8 mouse cellular contexts compared by ENCODE assay signal in genomic region chr10:111506926-111507459, GRCm38 (mm10). TPM values are rescaled to one million over a fixed set of nuclear protein-coding genes. Genes with fewer than 3 reads are reported as not detected.
A peak's percentile ranks its signal among the peaks of the same experiment; 100 is the strongest.
DNase-seq lines count a peak whose midpoint lies in the region; ATAC-seq lines count a peak whose summit lies in the region.

No protein-coding gene starts in this region.

- H3K9ac ChIP-seq in liver, embryonic 15.5 days = peak overlapping the region; percentile 69
- H3K9ac ChIP-seq in neural tube, embryonic 15.5 days (replicated peaks) = peak overlapping the region; percentile 90

- no peaks in the 10 kb centered on the region for H3K36me3 ChIP-seq in embryonic facial prominence, embryonic 10.5 days (replicated peaks)
- no peaks in the 10 kb centered on the region for H3K36me3 ChIP-seq in liver, embryonic 15.5 days (replicated peaks)
- H3K36me3 ChIP-seq in neural tube, embryonic 15.5 days = no peaks in the 10 kb centered on the region

- DNase-seq in kidney, postnatal 10 days = peak; percentile 57
- no peak for DNase-seq in kidney, adult 11 months
- peak; percentile 41 for DNase-seq in ES-CJ7 (ENCODE audit: low read depth, low spot score)
- no peak for DNase-seq in embryonic facial prominence, embryonic 10.5 days (ENCODE audit: low spot score)
- peak; percentile 54 for DNase-seq in heart, postnatal 4 days
- no peak for DNase-seq in ovary, adult 18-20 months (ENCODE audit: low spot score)

- H3K27ac ChIP-seq in embryonic facial prominence, embryonic 10.5 days (replicated peaks) = peak overlapping the region; percentile 96
- peak overlapping the region; percentile 74 for H3K27ac ChIP-seq in liver, embryonic 15.5 days (replicated peaks)
- H3K27ac ChIP-seq in neural tube, embryonic 15.5 days (replicated peaks) = peak overlapping the region; percentile 95

- peaks cover 60% of the 10 kb centered on the region for H3K4me1 ChIP-seq in embryonic facial prominence, embryonic 10.5 days
- peaks cover 42% of the 10 kb centered on the region for H3K4me1 ChIP-seq in liver, embryonic 15.5 days (replicated peaks)
- H3K4me1 ChIP-seq in neural tube, embryonic 15.5 days = peaks cover 47% of the 10 kb centered on the region

- ATAC-seq in liver, embryonic 15.5 days (ENCODE audit: insufficient read depth) = peak; percentile 3
- peak; percentile 29 for ATAC-seq in neural tube, embryonic 15.5 days (ENCODE audit: low FRiP score)

- peak overlapping the region; percentile 89 for H3K4me3 ChIP-seq in embryonic facial prominence, embryonic 10.5 days
- H3K4me3 ChIP-seq in liver, embryonic 15.5 days (replicated peaks) = peak overlapping the region; percentile 68
- H3K4me3 ChIP-seq in neural tube, embryonic 15.5 days (replicated peaks) = peak overlapping the region; percentile 83

- WGBS in embryonic facial prominence, embryonic 10.5 days = under 1% methylated on average over 23 of the region's 23 CpGs
- WGBS in liver, embryonic 15.5 days (ENCODE audit: insufficient replicate concordance) = under 1% methylated on average over 23 of the region's 23 CpGs
- under 1% methylated on average over 23 of the region's 23 CpGs for WGBS in neural tube, embryonic 15.5 days

- H3K9me3 ChIP-seq in embryonic facial prominence, embryonic 10.5 days = no peaks in the 10 kb centered on the region
- no peaks in the 10 kb centered on the region for H3K9me3 ChIP-seq in liver, embryonic 15.5 days (replicated peaks)
- no peaks in the 10 kb centered on the region for H3K9me3 ChIP-seq in neural tube, embryonic 15.5 days (replicated peaks)

- peak overlapping the region; percentile 93 for H3K4me2 ChIP-seq in liver, embryonic 15.5 days
- peak overlapping the region; percentile 93 for H3K4me2 ChIP-seq in neural tube, embryonic 15.5 days

- no peaks in the 10 kb centered on the region for H3K27me3 ChIP-seq in embryonic facial prominence, embryonic 10.5 days (replicated peaks; ENCODE audit: low read depth, poor library complexity, severe bottlenecking)
- H3K27me3 ChIP-seq in liver, embryonic 15.5 days = peaks cover 67% of the 10 kb centered on the region
- H3K27me3 ChIP-seq in neural tube, embryonic 15.5 days (replicated peaks) = no peaks in the 10 kb centered on the region

RNA-seq across cellular contexts. Expression of gene Phlda1, which starts 0.9 kb away (rescaled TPM):
- 34.0 and 38.4 TPM in 2 replicates for polyA plus RNA-seq in embryonic facial prominence, embryonic 10.5 days (2016; fragmentation: Nextera tagmentation; extraction: Ambion mirVana)
- total RNA-seq in heart, postnatal 4 days (2021) = 10 to 100 TPM; 33.7 to 35.1 TPM
- polyA plus RNA-seq in liver, embryonic 15.5 days (2015; fragmentation: Nextera tagmentation; extraction: Ambion mirVana) = 4.2 and 4.8 TPM in 2 replicates
- 67.4 and 69.7 TPM in 2 replicates for polyA plus RNA-seq in neural tube, embryonic 15.5 days (2015; fragmentation: Nextera tagmentation; extraction: Ambion mirVana)

RNA-seq across cellular contexts. Expression of gene Nap1l1, which starts 34.0 kb away (rescaled TPM):
- polyA plus RNA-seq in embryonic facial prominence, embryonic 10.5 days (2016; fragmentation: Nextera tagmentation; extraction: Ambion mirVana) = 367 and 371 TPM in 2 replicates
- total RNA-seq in heart, postnatal 4 days (2021) = 100 to 1,000 TPM; 119 to 120 TPM
- polyA plus RNA-seq in liver, embryonic 15.5 days (2015; fragmentation: Nextera tagmentation; extraction: Ambion mirVana) = 69.6 and 83.5 TPM in 2 replicates
- 162 and 180 TPM in 2 replicates for polyA plus RNA-seq in neural tube, embryonic 15.5 days (2015; fragmentation: Nextera tagmentation; extraction: Ambion mirVana)

Comparison
In these comparisons a context has a peak if more than half of its experiments do, and no peak if none do; other contexts are left out.
1. DNase-seq: peak in kidney, postnatal 10 days (single experiment), ES-CJ7 (single experiment) and heart, postnatal 4 days (single experiment); none in kidney, adult 11 months (single experiment), embryonic facial prominence, embryonic 10.5 days (single experiment) and ovary, adult 18-20 months (single experiment).
2. Peak in every context shown above with its lines, with median percentiles within 50 percentile points of each other: H3K27ac ChIP-seq and H3K4me3 ChIP-seq.